Mouse (Mus musculus): Measurements from ENCODE around the gene Flywch1. TPM values are rescaled to one million over a fixed set of nuclear protein-coding genes. Genes with fewer than 3 reads are reported as not detected.
A peak's percentile ranks its signal among the peaks of the same experiment; 100 is the strongest.

Gene Flywch1
- polyA plus RNA-seq, 1 experiment = 33.6 TPM

DNA sequence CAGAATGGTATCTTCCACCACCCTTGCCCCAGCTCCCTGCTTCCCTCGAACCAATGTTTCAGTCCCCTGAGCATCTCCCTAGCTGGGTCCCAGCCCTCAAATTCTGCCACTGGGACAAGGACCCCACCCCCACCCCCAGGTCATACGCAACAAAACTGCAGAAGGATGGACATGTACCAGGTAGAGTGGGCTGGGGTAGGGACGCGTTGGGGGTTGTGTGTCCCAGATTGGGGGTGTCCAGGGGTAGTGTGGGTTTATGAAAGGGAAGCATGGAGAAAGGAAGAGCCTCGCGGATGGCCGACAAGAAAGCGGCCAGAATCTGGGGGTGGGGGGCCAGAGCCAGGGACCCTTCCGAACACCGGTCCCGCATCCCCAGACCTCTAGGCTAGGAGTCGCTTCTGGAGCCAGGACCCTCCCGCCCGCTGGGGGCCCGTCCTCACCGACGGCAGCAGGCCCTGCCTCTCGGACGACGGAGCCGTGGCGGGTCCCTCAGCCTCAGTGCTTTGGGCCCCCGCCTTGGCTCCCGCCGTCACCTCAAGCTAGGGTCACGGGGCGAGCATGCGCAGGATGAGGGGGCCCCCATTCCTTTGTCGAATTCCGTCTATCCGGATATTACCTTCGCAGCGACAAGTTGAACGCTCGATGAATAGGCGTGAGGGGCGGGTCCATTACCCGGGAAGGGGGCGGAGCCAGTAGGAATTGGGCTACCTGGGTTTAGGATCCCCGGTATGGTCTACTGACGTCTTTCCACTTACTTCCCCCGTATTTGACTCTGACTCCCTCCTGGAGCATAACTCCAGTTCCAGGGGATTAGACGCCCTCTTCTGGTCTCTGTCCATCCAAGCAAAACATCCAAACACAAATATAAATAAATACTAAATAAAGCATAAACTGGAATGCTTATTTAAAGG is 14.4 kb upstream of the Flywch1 start, which contains the start of gene Flywch2:
Gene Flywch2, minus strand, starts transcription at position 521 of the 911 bp plus-strand sequence.
- H3K4me1 ChIP-seq (replicated peaks; ENCODE audit: control insufficient read depth, insufficient read depth, low read length) = peaks cover 13% of the 10 kb centered on the region
- 14% methylated on average over 43 of the region's 43 CpGs for WGBS
- H3K27ac ChIP-seq (ENCODE audit: control insufficient read depth, insufficient read depth, low read length) = no peak within 1 kb of the TSS
- DNase-seq = peak; percentile 63
- no peaks in the 10 kb centered on the region for H3K36me3 ChIP-seq (ENCODE audit: control insufficient read depth, insufficient read depth, low read length)
- TF ChIP-seq CTCF (IDR thresholded peaks at IDR 0.05; ENCODE audit: borderline replicate concordance, control insufficient read depth, extremely low read depth, insufficient read depth, low read length, poor library complexity) = no peak
- no peak for TF ChIP-seq POLR2A (IDR thresholded peaks at IDR 0.05; ENCODE audit: control insufficient read depth, extremely low read depth, insufficient read depth, low read length, poor library complexity)
- H3K4me3 ChIP-seq (ENCODE audit: control insufficient read depth, insufficient read depth, low read length) = peak within 1 kb of the TSS; percentile 37
- no peaks in the 10 kb centered on the region for H3K27me3 ChIP-seq (ENCODE audit: control insufficient read depth, insufficient read depth, low read length)

DNA sequence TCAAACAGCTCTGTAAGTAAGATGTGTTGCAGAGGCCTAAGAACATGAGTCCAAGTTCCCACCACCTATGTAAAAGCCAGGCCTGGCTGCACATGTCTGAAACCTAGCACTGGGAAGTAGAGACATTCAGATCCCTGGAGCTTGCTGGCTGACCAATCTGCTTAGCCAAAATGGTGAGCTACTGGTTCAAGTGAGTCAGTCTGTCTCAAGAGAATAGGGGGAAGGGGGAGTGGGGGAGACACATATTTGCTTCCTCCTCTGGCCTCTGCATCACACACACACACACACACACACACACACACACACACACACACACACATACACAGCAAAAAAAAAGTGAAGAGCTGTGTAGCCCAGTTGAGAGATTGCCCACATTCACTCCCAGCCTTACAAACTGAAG is 11.9 kb upstream of the Flywch1 start:
- Histone ChIP-seq H3K27ac (ENCODE audit: control insufficient read depth, insufficient read depth, low read length) (no peak overlapping the region), H3K4me3 (ENCODE audit: control insufficient read depth, insufficient read depth, low read length) (no peak overlapping the region), H3K4me1 (replicated peaks; ENCODE audit: control insufficient read depth, insufficient read depth, low read length) (peaks cover 10% of the 10 kb centered on the region), H3K36me3 (ENCODE audit: control insufficient read depth, insufficient read depth, low read length) (no peaks in the 10 kb centered on the region), H3K27me3 (ENCODE audit: control insufficient read depth, insufficient read depth, low read length) (no peaks in the 10 kb centered on the region)
- DNase-seq = no peak
- TF ChIP-seq POLR2A (IDR thresholded peaks at IDR 0.05; ENCODE audit: control insufficient read depth, extremely low read depth, insufficient read depth, low read length, poor library complexity) (no peak), CTCF (IDR thresholded peaks at IDR 0.05; ENCODE audit: borderline replicate concordance, control insufficient read depth, extremely low read depth, insufficient read depth, low read length, poor library complexity) (no peak)

DNA sequence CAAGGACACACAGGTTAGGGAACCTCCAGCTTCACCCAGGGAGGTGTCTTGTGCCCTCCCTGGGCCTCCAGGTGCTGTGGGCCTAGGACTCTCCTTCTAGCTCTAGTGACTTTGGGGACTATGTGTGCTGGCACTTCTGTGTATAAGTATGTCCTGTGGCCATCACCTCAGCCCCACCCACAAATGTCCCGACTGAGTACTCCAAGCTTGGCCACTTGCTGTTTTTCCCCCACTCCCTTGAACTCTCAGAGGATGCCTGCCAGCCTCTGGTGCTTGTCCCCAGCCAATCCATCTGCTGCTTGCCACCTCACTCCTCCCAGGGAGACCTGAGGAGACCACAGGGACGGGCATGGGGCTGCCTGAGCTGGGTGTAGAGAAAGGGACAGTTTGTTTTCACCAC is 7.0 kb upstream of the Flywch1 start:
- H3K4me3 ChIP-seq (ENCODE audit: control insufficient read depth, insufficient read depth, low read length) = no peak overlapping the region
- no peak for DNase-seq
- H3K27me3 ChIP-seq (ENCODE audit: control insufficient read depth, insufficient read depth, low read length) = no peaks in the 10 kb centered on the region
- H3K4me1 ChIP-seq (replicated peaks; ENCODE audit: control insufficient read depth, insufficient read depth, low read length) = no peaks in the 10 kb centered on the region
- H3K36me3 ChIP-seq (ENCODE audit: control insufficient read depth, insufficient read depth, low read length) = no peaks in the 10 kb centered on the region
- H3K27ac ChIP-seq (ENCODE audit: control insufficient read depth, insufficient read depth, low read length) = no peak overlapping the region
- TF ChIP-seq CTCF (IDR thresholded peaks at IDR 0.05; ENCODE audit: borderline replicate concordance, control insufficient read depth, extremely low read depth, insufficient read depth, low read length, poor library complexity) (no peak), POLR2A (IDR thresholded peaks at IDR 0.05; ENCODE audit: control insufficient read depth, extremely low read depth, insufficient read depth, low read length, poor library complexity) (no peak)
- WGBS = 63% methylated on average over 2 of the region's 2 CpGs

DNA sequence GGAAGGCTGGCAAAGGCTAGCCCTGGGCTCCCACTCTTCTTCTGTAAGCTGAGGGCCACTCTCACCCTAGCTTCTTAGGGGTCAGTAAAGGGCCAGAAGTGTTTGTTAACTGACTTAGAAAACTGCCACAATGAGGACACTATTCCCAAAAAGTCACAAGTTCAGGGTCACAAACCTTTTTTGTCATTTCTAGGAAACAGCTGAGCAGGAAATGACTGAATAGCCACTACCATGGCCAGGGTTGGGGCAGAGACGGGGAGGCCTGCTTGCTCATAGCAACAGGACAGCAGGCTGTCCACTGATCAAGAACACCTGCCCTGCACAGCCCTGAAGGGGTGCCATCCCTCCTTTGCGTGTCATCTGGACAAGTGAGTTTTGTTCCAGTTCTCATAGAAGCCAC is 5.7 kb upstream of the Flywch1 start:
- H3K4me3 ChIP-seq (ENCODE audit: control insufficient read depth, insufficient read depth, low read length) = no peak overlapping the region

DNA sequence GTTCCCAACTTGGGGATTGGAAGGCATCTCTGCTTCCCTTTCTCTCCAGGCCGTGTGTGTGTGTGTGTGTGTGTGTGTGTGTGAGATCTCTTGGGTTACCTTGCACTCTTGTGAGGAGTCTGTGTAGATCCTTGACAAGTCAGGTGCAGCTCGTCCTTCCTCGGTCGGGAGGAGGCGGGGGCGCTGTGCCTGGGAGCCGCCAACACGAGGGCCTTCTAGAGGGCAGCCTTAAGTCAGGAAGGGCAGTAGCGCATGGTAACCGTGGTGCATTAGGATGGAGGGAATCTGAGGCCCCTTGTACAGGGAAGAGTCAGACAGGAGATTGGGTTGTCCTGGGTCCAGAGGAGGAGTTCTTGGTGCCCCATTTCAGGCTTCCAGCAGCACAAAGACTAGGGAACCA is 4.8 kb upstream of the Flywch1 start:
- no peaks in the 10 kb centered on the region for H3K36me3 ChIP-seq (ENCODE audit: control insufficient read depth, insufficient read depth, low read length)
- H3K4me1 ChIP-seq (replicated peaks; ENCODE audit: control insufficient read depth, insufficient read depth, low read length) = no peaks in the 10 kb centered on the region
- no peak for TF ChIP-seq CTCF (IDR thresholded peaks at IDR 0.05; ENCODE audit: borderline replicate concordance, control insufficient read depth, extremely low read depth, insufficient read depth, low read length, poor library complexity)
- no peak for TF ChIP-seq POLR2A (IDR thresholded peaks at IDR 0.05; ENCODE audit: control insufficient read depth, extremely low read depth, insufficient read depth, low read length, poor library complexity)
- 91% methylated on average over 10 of the region's 10 CpGs for WGBS
- no peaks in the 10 kb centered on the region for H3K27me3 ChIP-seq (ENCODE audit: control insufficient read depth, insufficient read depth, low read length)
- no peak for DNase-seq
- no peak overlapping the region for H3K4me3 ChIP-seq (ENCODE audit: control insufficient read depth, insufficient read depth, low read length)
- H3K27ac ChIP-seq (ENCODE audit: control insufficient read depth, insufficient read depth, low read length) = no peak overlapping the region

More for the DNA sequence above, 5.7 kb upstream of the Flywch1 start:
- no peak overlapping the region for H3K27ac ChIP-seq (ENCODE audit: control insufficient read depth, insufficient read depth, low read length)
- no peaks in the 10 kb centered on the region for H3K4me1 ChIP-seq (replicated peaks; ENCODE audit: control insufficient read depth, insufficient read depth, low read length)
- H3K36me3 ChIP-seq (ENCODE audit: control insufficient read depth, insufficient read depth, low read length) = no peaks in the 10 kb centered on the region
- no peak for DNase-seq
- no peak for TF ChIP-seq CTCF (IDR thresholded peaks at IDR 0.05; ENCODE audit: borderline replicate concordance, control insufficient read depth, extremely low read depth, insufficient read depth, low read length, poor library complexity)
- TF ChIP-seq POLR2A (IDR thresholded peaks at IDR 0.05; ENCODE audit: control insufficient read depth, extremely low read depth, insufficient read depth, low read length, poor library complexity) = no peak
- 96% methylated on average over 2 of the region's 2 CpGs for WGBS
- H3K27me3 ChIP-seq (ENCODE audit: control insufficient read depth, insufficient read depth, low read length) = no peaks in the 10 kb centered on the region

DNA sequence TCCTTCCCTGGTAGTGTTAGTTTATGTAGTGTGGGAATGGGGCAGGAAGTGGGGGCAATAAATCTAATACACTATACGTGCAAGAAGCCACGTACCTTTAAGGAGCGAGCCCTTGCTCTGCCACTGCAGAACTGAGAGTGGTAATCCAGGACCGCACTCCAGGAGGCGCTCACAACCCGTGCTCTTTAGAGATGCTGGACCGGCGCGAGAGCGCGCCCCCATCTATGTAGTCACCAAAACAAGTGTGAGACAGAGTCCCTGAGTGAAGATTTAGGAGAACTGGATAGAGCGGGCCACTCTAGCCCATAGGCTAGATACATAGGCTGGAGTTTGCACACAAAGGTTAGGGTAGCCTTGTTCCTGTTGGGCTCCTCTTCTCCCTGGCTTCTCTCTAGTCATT is 2.7 kb upstream of the Flywch1 start:
- peak; percentile 87 for DNase-seq
- Histone ChIP-seq H3K27me3 (ENCODE audit: control insufficient read depth, insufficient read depth, low read length) (no peaks in the 10 kb centered on the region), H3K27ac (ENCODE audit: control insufficient read depth, insufficient read depth, low read length) (no peak overlapping the region), H3K36me3 (ENCODE audit: control insufficient read depth, insufficient read depth, low read length) (no peaks in the 10 kb centered on the region), H3K4me3 (ENCODE audit: control insufficient read depth, insufficient read depth, low read length) (no peak overlapping the region), H3K4me1 (replicated peaks; ENCODE audit: control insufficient read depth, insufficient read depth, low read length) (peaks cover 3% of the 10 kb centered on the region; the same call in 1 of the 2 replicates)
- WGBS = 2% methylated on average over 12 of the region's 12 CpGs
- peak; percentile 91 for TF ChIP-seq CTCF (IDR thresholded peaks at IDR 0.05; ENCODE audit: borderline replicate concordance, control insufficient read depth, extremely low read depth, insufficient read depth, low read length, poor library complexity)
- no peak for TF ChIP-seq POLR2A (IDR thresholded peaks at IDR 0.05; ENCODE audit: control insufficient read depth, extremely low read depth, insufficient read depth, low read length, poor library complexity)

Measured in thymus, adult 2 months (tissue).